Mouse (Mus musculus) kidney, embryonic 16.5 days (tissue): ENCODE data around the gene Prtn3. TPM values are rescaled to one million over a fixed set of nuclear protein-coding genes. Genes with fewer than 3 reads are reported as not detected.

Source experiments
- ATAC-seq: fragments of 200-750 bp; cut with Nextera tagmentation; 2 replicates; pipeline ENCODE4 v1.8.0; 2017; ENCODE audit warnings: moderate TSS enrichment; ENCODE audit not compliant: low FRiP score, low TSS enrichment
- H3K27ac ChIP-seq: fragments of 300-500 bp; sonication (generic); 2 replicates; pipeline ENCODE4 v1.5.1; 2014; ENCODE audit warnings: low read length
- H3K27me3 ChIP-seq: fragments of 300-500 bp; sonication (generic); 2 replicates; pipeline ENCODE4 v1.6.1; 2014; ENCODE audit warnings: low read length, control low read depth, mixed read lengths; ENCODE audit not compliant: insufficient read depth
- H3K36me3 ChIP-seq: fragments of 300-500 bp; sonication (generic); 2 replicates; pipeline ENCODE4 v1.6.1; 2014; ENCODE audit warnings: low read length, control low read depth, mixed read lengths; ENCODE audit not compliant: insufficient read depth
- H3K4me1 ChIP-seq: fragments of 300-500 bp; sonication (generic); 2 replicates; pipeline ENCODE4 v1.6.1; 2014; ENCODE audit warnings: low read length, control low read depth, mixed read lengths; ENCODE audit not compliant: insufficient read depth
- H3K4me2 ChIP-seq: fragments of 300-500 bp; sonication (generic); replicated peaks from 2 replicates; pipeline ENCODE4 v1.6.1; 2014; ENCODE audit warnings: low read depth, low read length
- H3K4me3 ChIP-seq: fragments of 300-500 bp; sonication (generic); 2 replicates; pipeline ENCODE4 v1.5.1; 2014; ENCODE audit warnings: mild to moderate bottlenecking, low read length
- H3K9ac ChIP-seq: fragments of 300-500 bp; sonication (generic); replicated peaks from 2 replicates; pipeline ENCODE4 v1.6.1; 2014; ENCODE audit warnings: low read length
- H3K9me3 ChIP-seq: fragments of 300-500 bp; sonication (generic); 2 replicates; pipeline ENCODE4 v1.6.1; 2016; ENCODE audit warnings: low read length, control low read depth
- WGBS: fragments of 180-500 bp; shearing (Covaris S2); extraction: QIAGEN DNeasy Blood & Tissue Kit; methylation state at CpG from one replicate; pipeline ENCODE4 v1.1.7; 2014; 5-methylcytosine and 5-hydroxymethylcytosine counted together
- polyA plus RNA-seq: library from polyadenylated mRNA; unstranded; fragments of >200 nt; fragmentation: Nextera tagmentation; extraction: Ambion mirVana; gene quantifications from 2 replicates; pipeline ENCODE4 v1.2.1, GENCODE M21; 2015

The Prtn3 gene
- polyA plus RNA-seq, 1 experiment from 2014 or later: 7.9 TPM

GRCm38 (mm10) chr10:79920958-79921535 lies 46.8 kb downstream of the Prtn3 start, which contains the start of gene R3hdm4:
Gene R3hdm4, minus strand, starts transcription at chr10:79921208.
- H3K27ac ChIP-seq: no peak within 1 kb of the TSS
- no peak for ATAC-seq
- WGBS: 4% methylated on average over 36 of the region's 41 CpGs
- no peaks in the 10 kb centered on the region for H3K9me3 ChIP-seq
- H3K4me2 ChIP-seq: peak within 1 kb of the TSS; percentile 50
- H3K4me3 ChIP-seq: peak within 1 kb of the TSS; percentile 39
- peaks cover 62% of the 10 kb centered on the region for H3K27me3 ChIP-seq
- H3K9ac ChIP-seq: peak within 1 kb of the TSS; percentile 45
- H3K36me3 ChIP-seq: no peaks in the 10 kb centered on the region
- H3K4me1 ChIP-seq: peaks cover 46% of the 10 kb centered on the region

DNA sequence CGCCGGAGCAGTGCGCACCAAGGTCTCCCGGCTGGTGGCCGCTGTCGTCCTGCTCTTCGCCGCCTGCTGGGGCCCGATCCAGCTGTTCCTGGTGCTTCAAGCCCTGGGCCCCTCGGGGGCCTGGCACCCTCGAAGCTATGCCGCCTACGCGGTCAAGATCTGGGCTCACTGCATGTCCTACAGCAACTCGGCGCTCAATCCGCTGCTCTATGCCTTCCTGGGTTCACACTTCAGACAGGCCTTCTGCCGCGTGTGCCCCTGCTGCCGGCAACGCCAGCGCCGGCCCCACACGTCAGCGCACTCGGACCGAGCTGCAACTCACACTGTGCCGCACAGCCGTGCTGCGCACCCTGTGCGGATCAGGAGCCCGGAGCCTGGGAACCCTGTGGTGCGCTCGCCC lies 47.3 kb downstream of the Prtn3 start:
- peak overlapping the region; percentile 50 for H3K4me2 ChIP-seq
- no peak for ATAC-seq
- no peaks in the 10 kb centered on the region for H3K9me3 ChIP-seq

DNA sequence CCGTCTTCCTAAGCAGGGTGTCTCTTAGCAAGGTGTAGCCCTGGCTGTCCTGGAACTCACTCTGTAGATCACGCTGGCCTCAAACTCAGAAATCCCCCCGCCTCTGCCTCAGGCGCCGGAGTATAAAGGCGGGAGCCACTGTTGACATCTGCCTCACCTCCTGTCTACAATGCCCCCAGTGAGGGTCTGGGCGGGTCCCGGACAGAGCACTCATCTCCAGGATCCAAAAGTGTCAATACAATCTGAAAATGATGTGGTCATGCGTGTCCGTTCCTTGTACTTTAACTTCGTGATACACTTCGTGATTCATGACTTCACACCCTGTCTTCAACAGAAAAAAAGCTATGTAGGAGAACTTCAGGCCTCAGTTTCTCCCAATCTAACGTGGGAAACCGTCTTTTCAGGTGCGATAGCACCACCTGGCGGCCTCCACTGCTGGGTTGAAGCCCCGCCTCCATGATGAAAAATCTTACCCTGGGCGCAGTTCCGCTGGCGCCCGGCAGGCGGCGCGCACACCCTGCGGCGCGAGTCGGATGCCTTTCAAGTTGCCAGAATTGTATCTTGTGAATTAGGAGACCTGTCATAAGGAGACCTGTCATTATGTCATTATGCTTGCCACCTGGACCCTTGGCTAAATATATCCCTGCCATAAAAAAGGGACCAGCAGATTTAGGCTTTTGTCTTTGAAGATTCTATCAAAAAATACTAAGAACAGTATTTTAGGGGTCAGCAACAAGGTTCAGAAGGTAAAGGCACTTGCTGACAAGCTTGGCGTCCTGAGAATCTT lies 50.9 kb downstream of the Prtn3 start:
- Histone ChIP-seq H3K4me2 (peak overlapping the region; percentile 95; the same call in 1 of the 2 replicates), H3K27ac (no peak overlapping the region)

More for the DNA sequence above, 47.3 kb downstream of the Prtn3 start:
- Histone ChIP-seq H3K4me1 (peaks cover 48% of the 10 kb centered on the region), H3K27ac (no peak overlapping the region), H3K4me3 (peak overlapping the region; percentile 39), H3K27me3 (peaks cover 62% of the 10 kb centered on the region), H3K9ac (peak overlapping the region; percentile 45), H3K36me3 (no peaks in the 10 kb centered on the region)
- 1% methylated on average over 34 of the region's 34 CpGs for WGBS

DNA sequence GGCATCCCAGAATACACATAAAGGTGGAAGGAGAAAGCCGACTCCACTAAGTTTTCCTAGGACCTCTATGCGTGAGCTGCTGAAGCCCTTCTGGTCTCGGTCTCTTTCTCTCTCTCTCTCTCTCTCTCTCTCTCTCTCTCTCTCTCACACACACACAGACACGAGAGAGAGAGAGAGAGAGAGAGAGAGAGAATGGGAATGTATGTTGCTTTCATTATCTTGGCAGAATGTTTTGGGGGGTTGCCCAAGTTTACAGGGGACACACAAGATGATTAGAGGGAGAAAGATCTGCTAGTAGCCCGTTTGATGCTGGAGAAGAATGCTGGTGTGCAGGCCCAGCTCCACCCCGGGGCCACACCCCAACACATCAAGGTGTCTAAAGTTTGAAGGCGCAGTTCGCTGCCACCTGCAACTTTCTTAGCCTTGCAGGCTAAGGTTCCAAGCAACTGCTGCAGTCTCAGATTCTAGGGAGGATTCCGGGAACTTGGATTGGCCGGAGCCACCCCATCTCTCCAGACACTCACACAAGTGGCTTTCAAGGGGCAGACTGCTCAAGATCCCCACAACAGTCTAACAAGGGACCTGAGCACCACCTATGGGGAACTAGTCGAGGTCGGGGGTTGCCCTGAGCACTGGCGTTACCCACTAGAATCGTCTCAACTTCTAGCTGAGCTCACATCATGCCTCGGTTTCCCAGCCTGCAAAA lies 51.7 kb downstream of the Prtn3 start:
- peak overlapping the region; percentile 95 for H3K4me2 ChIP-seq
- peak overlapping the region; percentile 94 for H3K9ac ChIP-seq
- H3K36me3 ChIP-seq: peaks cover 4% of the 10 kb centered on the region
- H3K9me3 ChIP-seq: no peaks in the 10 kb centered on the region
- peak overlapping the region; percentile 82 for H3K27ac ChIP-seq
- peaks cover 25% of the 10 kb centered on the region for H3K27me3 ChIP-seq
- 10% methylated on average over 14 of the region's 15 CpGs for WGBS
- peaks cover 44% of the 10 kb centered on the region for H3K4me1 ChIP-seq
- ATAC-seq: peak; percentile 8; the same call in 1 of the 2 replicates
- peak overlapping the region; percentile 99 for H3K4me3 ChIP-seq

More for the DNA sequence above, 50.9 kb downstream of the Prtn3 start:
- no peaks in the 10 kb centered on the region for H3K9me3 ChIP-seq
- no peak overlapping the region for H3K9ac ChIP-seq
- WGBS: 11% methylated on average over 29 of the region's 29 CpGs
- no peaks in the 10 kb centered on the region for H3K36me3 ChIP-seq
- no peak overlapping the region for H3K4me3 ChIP-seq
- no peak for ATAC-seq
- H3K4me1 ChIP-seq: peaks cover 46% of the 10 kb centered on the region
- H3K27me3 ChIP-seq: peaks cover 33% of the 10 kb centered on the region

- peaks cover 18% of the 10 kb centered on the region for H3K27me3 ChIP-seq
- H3K4me1 ChIP-seq: peaks cover 45% of the 10 kb centered on the region
- peak; percentile 62 for ATAC-seq
- no peaks in the 10 kb centered on the region for H3K9me3 ChIP-seq
- H3K27ac ChIP-seq: peak within 1 kb of the TSS; percentile 98
- peak within 1 kb of the TSS; percentile 94 for H3K9ac ChIP-seq
- peak within 1 kb of the TSS; percentile 99 for H3K4me3 ChIP-seq
- whole genome bisulfite sequencing: under 1% methylated on average over 63 of the region's 63 CpGs
- H3K36me3 ChIP-seq: peaks cover 11% of the 10 kb centered on the region
- H3K4me2 ChIP-seq: peak within 1 kb of the TSS; percentile 95
Observed at GRCm38 (mm10) chr10:79926491-79927323, 52.4 kb downstream of the Prtn3 start, which contains the start of gene Arid3a. Gene Arid3a, plus strand, starts transcription at chr10:79927043.

DNA sequence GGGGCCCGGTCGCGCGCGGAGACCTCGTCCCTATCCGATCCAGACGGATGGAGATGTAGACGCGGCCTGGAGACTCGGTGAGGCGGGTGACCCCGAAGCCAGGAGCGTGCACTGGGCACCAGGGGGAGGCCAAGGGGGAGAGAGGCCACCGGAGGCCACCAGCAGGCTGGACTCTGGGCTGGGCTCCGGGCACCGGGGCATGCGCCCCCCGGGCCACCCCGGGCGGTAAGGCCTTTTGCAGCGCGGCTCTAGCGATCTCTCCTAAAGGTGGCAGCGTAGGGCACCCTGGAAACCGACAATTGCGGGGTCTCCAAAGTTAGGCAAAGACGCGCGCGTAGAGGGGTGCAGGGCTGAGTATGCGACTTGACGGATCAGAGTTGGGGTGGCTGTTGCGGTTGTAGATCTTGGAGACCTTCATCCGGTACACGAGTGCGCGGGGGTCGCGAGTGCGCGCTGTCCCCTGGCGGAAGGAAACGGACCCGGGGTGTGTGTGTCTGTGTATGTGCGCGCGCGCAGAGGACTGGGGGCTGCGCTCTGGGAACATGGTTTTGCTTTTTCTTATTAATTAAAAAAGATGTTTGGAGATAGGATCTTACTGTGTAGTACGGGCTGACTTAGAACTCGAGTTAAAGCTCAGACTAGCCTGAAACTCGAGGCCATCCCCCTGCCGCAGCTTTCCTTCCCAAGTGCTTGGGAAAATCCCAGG lies 53.2 kb downstream of the Prtn3 start:
- peak; percentile 31 for ATAC-seq
- peak overlapping the region; percentile 99 for H3K4me3 ChIP-seq
- H3K4me2 ChIP-seq: peak overlapping the region; percentile 95
- H3K9me3 ChIP-seq: no peaks in the 10 kb centered on the region
- H3K27ac ChIP-seq: peak overlapping the region; percentile 98
- H3K4me1 ChIP-seq: peaks cover 51% of the 10 kb centered on the region
- peaks cover 10% of the 10 kb centered on the region; the same call in 1 of the 2 replicates for H3K27me3 ChIP-seq
- under 1% methylated on average over 54 of the region's 54 CpGs for WGBS
- H3K9ac ChIP-seq: peak overlapping the region; percentile 94
- H3K36me3 ChIP-seq: peaks cover 18% of the 10 kb centered on the region

GRCm38 (mm10) chr10:79928030-79928694 lies 53.9 kb downstream of the Prtn3 start:
- Histone ChIP-seq H3K9ac (peak overlapping the region; percentile 94), H3K4me1 (peaks cover 58% of the 10 kb centered on the region), H3K36me3 (peaks cover 19% of the 10 kb centered on the region), H3K9me3 (no peaks in the 10 kb centered on the region), H3K4me3 (peak overlapping the region; percentile 99), H3K4me2 (peak overlapping the region; percentile 95), H3K27ac (peak overlapping the region; percentile 98), H3K27me3 (peaks cover 3% of the 10 kb centered on the region; the same call in 1 of the 2 replicates)
- ATAC-seq: no peak
- WGBS: under 1% methylated on average over 24 of the region's 29 CpGs

DNA sequence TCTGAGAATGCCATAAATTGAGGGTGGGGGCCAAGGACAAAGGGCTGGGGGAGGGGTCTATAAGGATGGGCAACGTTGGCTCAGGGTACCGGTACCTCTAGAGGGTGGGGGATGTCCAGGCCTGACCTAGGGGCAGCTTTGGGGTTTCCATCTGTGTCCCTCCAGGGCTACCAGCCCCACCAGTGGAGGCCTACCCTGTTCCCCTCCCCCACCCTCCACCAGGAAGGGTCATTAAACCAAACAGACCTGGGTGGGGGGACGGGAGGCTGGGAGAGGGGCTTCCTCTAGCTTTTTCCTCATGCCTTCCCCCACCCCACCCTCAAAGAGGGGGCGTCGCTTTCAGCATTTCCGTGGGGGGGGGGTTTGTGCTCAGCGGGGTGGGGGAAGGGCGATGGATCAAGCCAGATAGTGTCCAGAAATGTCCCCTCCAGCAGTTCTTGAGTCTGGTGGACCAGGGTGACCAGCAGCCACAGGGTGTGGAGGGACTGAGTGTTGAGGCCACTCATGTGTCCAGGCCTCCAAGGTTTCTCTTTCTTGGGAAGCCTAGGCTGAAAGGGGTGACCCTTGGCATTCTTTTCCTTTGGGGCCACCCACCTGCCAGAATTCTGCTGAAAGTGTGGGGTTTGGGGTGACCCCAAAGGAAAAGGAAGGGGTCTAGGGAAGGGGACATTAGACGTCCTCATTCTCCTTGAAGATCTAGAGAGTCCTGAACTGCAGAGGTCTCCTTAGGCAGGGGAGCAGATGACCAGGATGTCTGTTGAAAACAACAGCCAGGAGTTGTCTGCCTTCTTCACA lies 54.8 kb downstream of the Prtn3 start:
- H3K27ac ChIP-seq: peak overlapping the region; percentile 98
- H3K27me3 ChIP-seq: no peaks in the 10 kb centered on the region
- peaks cover 24% of the 10 kb centered on the region for H3K36me3 ChIP-seq
- 14% methylated on average over 9 of the region's 9 CpGs for WGBS
- H3K4me2 ChIP-seq: peak overlapping the region; percentile 95
- ATAC-seq: no peak
- peak overlapping the region; percentile 99 for H3K4me3 ChIP-seq
- no peaks in the 10 kb centered on the region for H3K9me3 ChIP-seq
- peak overlapping the region; percentile 94 for H3K9ac ChIP-seq
- peaks cover 67% of the 10 kb centered on the region for H3K4me1 ChIP-seq
